Mouse (Mus musculus) bone marrow macrophage, adult 2 months (primary cell): ENCODE measurements around the gene Jak3.

ENCODE experiments used
- CTCF ChIP-seq: IDR thresholded peaks from 2 replicates; pipeline ENCODE4 v1.5.1; 2012; ENCODE audit warnings: low read depth, mild to moderate bottlenecking, low read length, moderate library complexity
- POLR2A ChIP-seq: IDR thresholded peaks from 2 replicates; pipeline ENCODE4 v1.6.1; 2012; ENCODE audit warnings: mild to moderate bottlenecking, low read depth, low read length, borderline replicate concordance

DNA sequence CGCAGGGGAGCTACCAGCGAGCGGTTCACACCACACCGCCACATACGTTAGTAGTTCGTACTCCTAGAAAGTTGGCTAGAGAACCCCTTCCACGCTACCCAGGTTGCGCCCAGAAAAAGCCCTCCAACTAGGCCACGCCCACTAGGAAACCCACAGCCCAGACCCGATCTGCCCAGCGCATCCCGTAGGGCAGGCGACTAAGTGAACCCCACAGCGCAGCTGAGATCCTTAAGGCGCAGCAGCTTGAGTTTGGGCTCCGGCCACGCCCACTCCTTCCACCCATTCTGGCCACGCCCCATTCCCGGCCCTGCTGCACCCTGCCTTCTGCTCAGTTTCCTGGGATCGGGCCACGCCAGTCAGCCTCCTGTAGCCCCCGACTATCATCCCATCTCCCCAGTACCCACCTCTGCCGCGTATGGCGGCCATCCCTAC, 46.3 kb upstream of the Jak3 start:
- TF ChIP-seq CTCF, result no peak
- no peak for TF ChIP-seq POLR2A
